Mouse (Mus musculus) cerebellum, adult 9-10 months (tissue): ENCODE results near the gene Olfr193.
"Not testable (repeated sequence)": the region's sequence is repeated elsewhere in the genome, so short reads cannot be mapped to it uniquely, and the experiment has no call there.

Experiments used
- DNase-seq: peaks from one replicate; pipeline ENCODE4 v3.0.0; 2022

Gene Olfr193

GRCm38 (mm10) chr16:59111781-59112180 is at the start of gene Olfr193:
TSS of gene Olfr193 (minus strand) at chr16:59111881.
- no peak for DNase-seq

GRCm38 (mm10) chr16:59151996-59152395 is 40.3 kb upstream of the Olfr193 start:
- DNase-seq = no peak

GRCm38 (mm10) chr16:59146746-59147145 is 35.1 kb upstream of the Olfr193 start, which contains the start of gene Olfr195:
TSS of gene Olfr195 (plus strand) at chr16:59147046.
- no peak for DNase-seq

DNA sequence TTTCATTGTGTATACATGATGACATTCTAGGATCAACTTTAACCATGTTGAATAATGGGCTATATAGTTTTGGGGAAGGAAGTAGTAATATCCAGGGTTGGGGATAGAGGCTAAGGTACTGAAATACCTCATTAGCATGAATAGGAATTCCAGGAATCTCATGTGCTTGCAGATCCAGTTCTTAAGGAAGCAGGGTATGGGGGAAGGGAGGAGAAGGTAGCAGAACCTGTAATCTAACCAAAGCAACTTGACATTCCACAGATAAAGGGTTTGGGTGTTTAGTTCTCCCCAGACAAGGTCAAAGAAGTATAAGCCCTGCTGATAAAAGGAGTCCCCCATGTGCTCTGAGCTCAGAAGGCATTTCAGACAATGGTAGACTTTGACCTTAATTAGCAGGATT is 29.4 kb upstream of the Olfr193 start:
- DNase-seq = no peak

GRCm38 (mm10) chr16:59130740-59131139 is 19.1 kb upstream of the Olfr193 start:
- no peak for DNase-seq

GRCm38 (mm10) chr16:59120969-59121368 is 9.3 kb upstream of the Olfr193 start, which contains the start of gene Olfr194:
TSS of gene Olfr194 (minus strand) at chr16:59121069.
- no peak for DNase-seq

GRCm38 (mm10) chr16:59108522-59108921 is 3.2 kb downstream of the Olfr193 start:
- DNase-seq = not testable (repeated sequence)

DNA sequence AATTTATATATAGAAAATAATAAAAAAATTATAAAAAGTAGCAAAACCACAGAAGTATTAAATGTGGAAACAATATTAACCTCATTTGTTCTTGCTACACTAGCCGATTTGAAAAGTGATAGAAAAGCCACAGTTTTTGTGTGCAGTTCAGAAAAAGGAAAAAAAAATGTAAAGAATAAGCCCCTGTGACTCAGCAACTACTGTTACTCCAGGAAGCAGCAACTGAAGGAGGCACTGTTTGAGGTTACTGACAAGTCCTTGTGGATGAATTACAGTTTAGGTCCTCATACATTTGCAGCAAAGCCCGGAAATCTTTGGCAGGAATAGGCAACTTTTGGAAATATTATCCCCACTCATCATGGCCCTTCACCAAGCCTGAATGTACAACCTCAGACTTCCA is 6.4 kb downstream of the Olfr193 start:
- no peak for DNase-seq

DNA sequence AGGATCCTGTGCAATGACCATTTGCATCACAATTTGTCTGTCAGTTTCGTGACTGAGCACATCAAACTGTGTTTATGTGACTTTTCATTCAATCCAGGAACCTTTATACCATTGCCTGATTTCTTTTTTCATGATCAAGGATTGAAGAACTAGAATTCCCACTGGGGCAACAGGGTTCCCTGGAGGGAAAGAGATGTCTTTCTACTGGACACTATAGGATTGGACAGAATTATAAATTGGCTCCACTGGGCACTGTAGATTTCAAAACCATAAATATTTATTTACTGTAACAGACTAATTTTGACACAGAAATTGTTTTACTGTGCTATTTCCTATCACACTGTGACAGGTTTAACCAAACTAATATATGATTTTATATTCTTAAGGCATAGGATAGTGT is 22.0 kb downstream of the Olfr193 start, which contains the start of gene Olfr191:
Gene Olfr191 (minus strand): TSS at position 101 of the 400 bp plus-strand sequence.
- not testable (repeated sequence) for DNase-seq

GRCm38 (mm10) chr16:59081113-59081512 is 30.6 kb downstream of the Olfr193 start:
- DNase-seq = not testable (repeated sequence)

GRCm38 (mm10) chr16:59077905-59078304 is 33.8 kb downstream of the Olfr193 start, which contains the start of gene Olfr190:
TSS of gene Olfr190 (minus strand) at chr16:59078005.
- no peak for DNase-seq

DNA sequence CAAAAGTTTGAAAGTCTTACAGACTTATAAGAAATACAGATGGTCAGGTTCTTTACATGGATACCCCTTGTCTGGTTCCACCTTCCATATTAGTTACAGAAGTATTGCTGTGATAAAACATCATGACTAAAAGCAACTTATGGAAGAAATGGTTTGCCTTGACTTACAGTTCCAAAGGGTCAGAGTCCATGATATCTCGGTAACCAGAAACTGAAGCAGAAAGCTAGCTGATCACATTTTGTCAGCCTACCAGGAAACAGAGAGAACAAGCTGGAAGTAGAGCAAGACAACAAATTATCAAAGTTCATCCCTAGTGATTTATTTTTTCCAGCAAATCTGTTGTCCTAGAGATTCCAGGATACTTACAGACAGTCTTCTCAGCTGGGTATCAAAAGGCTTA is 38.2 kb downstream of the Olfr193 start:
- DNase-seq = no peak

GRCm38 (mm10) chr16:59071755-59072154 is 39.9 kb downstream of the Olfr193 start:
- DNase-seq = no peak

- DNase-seq = not testable (repeated sequence)
Measured at GRCm38 (mm10) chr16:59062411-59062810, 49.3 kb downstream of the Olfr193 start.
